Mouse (Mus musculus) heart, embryonic 14.5 days (tissue): ENCODE measurements around the gene Zdhhc17. TPM values are rescaled to one million over a fixed set of nuclear protein-coding genes. Genes with fewer than 3 reads are reported as not detected.
A peak's percentile ranks its signal among the peaks of the same experiment; 100 is the strongest.

Experiments used
- ATAC-seq: fragments of 200-750 bp; cut with Nextera tagmentation; 2 replicates; pipeline ENCODE4 v1.8.0; 2017; ENCODE audit warnings: low read depth, moderate TSS enrichment; ENCODE audit not compliant: insufficient number of reproducible peaks, insufficient read depth, low FRiP score
- H3K27ac ChIP-seq, 2 experiments: fragments of 200-500 bp in 1 of 2; fragments of 300-500 bp in 1 of 2; sonication (generic) in 1 of 2; replicated peaks in 1 of 2; 2 replicates each; pipeline ENCODE4 v1.5.1; 2012 to 2014; ENCODE audit warnings: low read depth in 2 of 2, low read length in 2 of 2, control low read depth in 1 of 2, mild to moderate bottlenecking in 1 of 2, mixed read lengths in 1 of 2; ENCODE audit not compliant: control insufficient read depth in 1 of 2, insufficient read depth in 1 of 2
- H3K27me3 ChIP-seq: fragments of 300-500 bp; sonication (generic); 2 replicates; pipeline ENCODE4 v1.6.1; 2014; ENCODE audit warnings: mild to moderate bottlenecking, low read length, control low read depth; ENCODE audit not compliant: control insufficient read depth, insufficient read depth
- H3K36me3 ChIP-seq: fragments of 300-500 bp; sonication (generic); 2 replicates; pipeline ENCODE4 v1.6.1; 2014; ENCODE audit warnings: mild to moderate bottlenecking, control low read depth, low read length, mixed read lengths; ENCODE audit not compliant: control insufficient read depth, insufficient read depth
- H3K4me1 ChIP-seq, 2 experiments: fragments of 200-500 bp in 1 of 2; fragments of 300-500 bp in 1 of 2; sonication (generic) in 1 of 2; 2 replicates each; pipeline ENCODE4 v1.6.1; 2012 to 2014; ENCODE audit warnings: low read length in 2 of 2, control low read depth in 1 of 2, mixed read lengths in 1 of 2; ENCODE audit not compliant: control insufficient read depth in 2 of 2, insufficient read depth in 2 of 2
- H3K4me2 ChIP-seq: fragments of 300-500 bp; sonication (generic); 2 replicates; pipeline ENCODE4 v1.6.1; 2014; ENCODE audit warnings: mild to moderate bottlenecking, low read length
- H3K4me3 ChIP-seq, 2 experiments: fragments of 200-500 bp in 1 of 2; fragments of 300-500 bp in 1 of 2; sonication (generic) in 1 of 2; 2 replicates each; pipeline ENCODE4 v1.5.1; 2012 to 2014; ENCODE audit warnings: low read length in 2 of 2, mild to moderate bottlenecking in 2 of 2, control low read depth in 1 of 2, low read depth in 1 of 2, moderate library complexity in 1 of 2; ENCODE audit not compliant: control insufficient read depth in 1 of 2, insufficient read depth in 1 of 2
- H3K9ac ChIP-seq: fragments of 300-500 bp; sonication (generic); 2 replicates; pipeline ENCODE4 v1.6.1; 2014; ENCODE audit warnings: mild to moderate bottlenecking, low read length
- H3K9me3 ChIP-seq: fragments of 300-500 bp; sonication (generic); 2 replicates; pipeline ENCODE4 v1.6.1; 2016; ENCODE audit warnings: low read length, control low read depth; ENCODE audit not compliant: control insufficient read depth
- WGBS: fragments of 180-500 bp; shearing (Covaris S2); extraction: QIAGEN DNeasy Blood & Tissue Kit; methylation state at CpG from one replicate; pipeline ENCODE4 v1.1.7; 2014; 5-methylcytosine and 5-hydroxymethylcytosine counted together
- polyA plus RNA-seq: library from polyadenylated mRNA; unstranded; fragments of >200 nt; fragmentation: Nextera tagmentation; extraction: Ambion mirVana; gene quantifications from 2 replicates; pipeline ENCODE4 v1.2.1, GENCODE M21; 2014

The Zdhhc17 gene
- polyA plus RNA-seq, 1 experiment from 2014 or later: 23.4 TPM

DNA sequence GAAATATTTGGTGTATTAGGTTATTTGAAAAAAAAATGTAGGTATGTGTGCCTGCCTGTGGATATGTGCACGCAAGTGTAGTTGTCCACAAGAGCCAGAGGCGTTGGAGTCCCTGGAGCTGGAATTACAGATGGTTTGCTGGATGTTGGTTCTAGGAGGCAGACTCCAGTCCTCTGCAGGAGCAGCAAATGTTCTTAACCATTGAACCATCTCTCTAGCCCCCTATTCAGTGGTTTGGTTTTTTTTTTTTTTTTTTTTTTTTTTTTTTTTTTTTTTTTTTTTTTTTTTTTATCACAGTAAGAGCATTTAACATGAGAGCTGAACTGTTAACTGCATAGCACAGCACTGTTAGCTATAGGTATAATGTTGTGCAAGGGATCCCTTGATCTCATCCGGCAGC lies 3.3 kb upstream of the Zdhhc17 start:
- H3K36me3 ChIP-seq: no peaks in the 10 kb centered on the region
- no peak for ATAC-seq
- no peak overlapping the region for H3K27ac ChIP-seq
- 0 out of 4 replicates have a peak, but pooled peaks cover 0 to 5% of the 10 kb centered on the region in 2 experiments for H3K4me1 ChIP-seq
- 95% methylated on average over 3 of the region's 3 CpGs for WGBS
- H3K9me3 ChIP-seq: no peaks in the 10 kb centered on the region; the same call in 1 of the 2 replicates
- no peak overlapping the region for H3K4me2 ChIP-seq
- no peak overlapping the region for H3K4me3 ChIP-seq
- H3K9ac ChIP-seq: no peak overlapping the region
- no peaks in the 10 kb centered on the region for H3K27me3 ChIP-seq

DNA sequence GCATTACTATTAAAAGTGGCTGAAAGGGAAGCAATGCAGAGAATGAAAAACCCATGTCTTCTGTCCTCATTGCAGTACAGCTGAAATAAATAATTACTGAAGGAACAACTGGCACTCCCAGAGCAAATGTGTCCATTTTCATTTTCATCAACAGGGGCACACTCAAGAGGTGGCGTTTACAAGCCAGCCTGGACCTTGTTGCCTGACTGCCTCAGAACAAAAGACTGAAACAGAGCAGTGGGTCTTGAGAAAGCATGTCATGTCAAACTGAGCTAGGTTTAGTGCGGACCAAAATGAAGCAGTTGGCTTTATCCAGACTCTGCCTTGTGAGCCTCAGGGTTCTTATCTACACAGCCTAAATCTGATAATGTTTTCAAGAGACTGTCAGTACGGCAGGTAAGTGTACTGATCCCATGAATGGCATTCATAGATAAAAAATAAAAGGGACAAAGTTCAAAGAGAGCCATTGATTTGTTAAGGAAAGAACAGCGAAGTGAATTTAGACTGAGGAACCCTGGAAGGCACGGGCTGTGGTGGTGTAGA lies 2.6 kb upstream of the Zdhhc17 start:
- peaks cover 0 to 11% of the 10 kb centered on the region in 2 experiments; a peak in 1 of 4 replicates for H3K4me1 ChIP-seq
- no peaks in the 10 kb centered on the region for H3K27me3 ChIP-seq
- no peaks in the 10 kb centered on the region; the same call in 1 of the 2 replicates for H3K9me3 ChIP-seq
- no peak overlapping the region for H3K9ac ChIP-seq
- no peaks in the 10 kb centered on the region for H3K36me3 ChIP-seq
- H3K4me3 ChIP-seq: no peak overlapping the region
- no peak overlapping the region for H3K27ac ChIP-seq
- no peak for ATAC-seq
- H3K4me2 ChIP-seq: no peak overlapping the region
- 63% methylated on average over 5 of the region's 5 CpGs for WGBS

DNA sequence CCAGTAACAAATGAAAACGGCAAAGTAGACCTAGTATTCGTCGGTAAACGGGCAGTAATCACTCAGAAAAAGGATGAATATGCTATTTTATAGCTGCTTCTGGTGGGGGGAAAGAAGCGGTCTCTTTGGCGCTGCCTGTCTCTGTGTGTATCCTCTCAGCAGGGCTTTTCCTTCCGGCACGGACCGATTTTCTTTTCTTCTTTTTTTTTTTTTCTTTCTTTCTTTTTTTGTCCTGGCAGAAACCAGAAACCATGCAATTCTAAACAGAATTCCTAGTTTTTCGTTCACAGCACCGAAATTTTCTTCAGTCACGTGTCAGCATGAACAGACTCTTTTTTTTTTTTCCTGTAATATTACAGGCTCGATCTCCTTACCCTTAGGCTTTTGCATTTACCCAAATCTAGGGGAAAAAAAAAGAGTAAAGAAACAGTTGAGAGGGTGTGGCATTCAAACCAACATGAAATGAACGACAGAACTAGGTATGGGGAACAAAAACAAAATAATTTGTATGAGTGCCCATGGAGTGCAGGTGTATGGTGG lies 1.4 kb upstream of the Zdhhc17 start:
- Histone ChIP-seq H3K4me1 (peaks cover 0 to 17% of the 10 kb centered on the region in 2 experiments; a peak in 2 of 4 replicates), H3K9me3 (no peaks in the 10 kb centered on the region), H3K4me2 (peak overlapping the region; percentile 97), H3K4me3 (peak overlapping the region; percentile 76 to 96), H3K27ac (peak overlapping the region; percentile 19 to 99; a peak in 1 of 4 replicates), H3K27me3 (no peaks in the 10 kb centered on the region), H3K9ac (peak overlapping the region; percentile 99), H3K36me3 (no peaks in the 10 kb centered on the region)
- WGBS: 9% methylated on average over 14 of the region's 14 CpGs
- ATAC-seq: no peak

DNA sequence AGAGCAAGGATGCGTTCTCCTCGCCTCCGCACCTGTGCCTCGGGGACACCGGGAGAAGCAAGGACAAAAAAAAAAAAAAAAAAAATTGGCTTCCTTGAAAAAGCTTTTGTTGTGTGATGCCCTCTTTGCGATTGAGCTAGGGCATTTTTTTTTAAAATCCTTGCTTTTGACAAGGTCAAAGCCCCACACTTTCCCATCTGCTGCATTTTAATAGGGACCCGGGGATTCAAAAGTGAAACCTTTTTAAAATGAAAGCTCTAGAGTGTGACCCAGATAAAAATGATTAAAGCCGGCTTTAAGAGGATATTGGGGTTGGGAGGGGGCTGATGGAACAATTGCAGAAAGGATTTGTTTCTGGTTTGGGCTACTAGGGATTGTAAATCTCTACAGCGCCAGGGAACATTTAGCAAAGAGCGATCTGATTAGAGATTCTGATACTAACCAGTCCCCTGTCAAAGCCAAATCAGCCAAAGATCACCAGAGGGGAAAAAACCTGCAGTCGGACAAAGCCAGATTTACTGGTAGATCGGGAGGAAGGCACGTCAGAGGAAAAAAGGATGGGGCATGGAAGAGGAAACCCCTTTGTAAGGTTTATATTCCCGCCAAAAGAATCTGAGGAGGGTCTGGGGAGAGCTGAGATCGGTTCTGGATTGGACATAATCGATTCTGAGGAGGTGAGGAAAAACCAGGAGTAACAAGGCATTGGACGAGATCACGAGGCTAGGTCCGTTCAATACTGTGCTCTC lies 713 bp upstream of the Zdhhc17 start:
- no peaks in the 10 kb centered on the region for H3K9me3 ChIP-seq
- no peaks in the 10 kb centered on the region for H3K36me3 ChIP-seq
- no peak for ATAC-seq
- peak overlapping the region; percentile 93 to 99 for H3K27ac ChIP-seq
- WGBS: 0% methylated on average over 19 of the region's 19 CpGs
- H3K9ac ChIP-seq: peak overlapping the region; percentile 99
- H3K4me1 ChIP-seq: peaks cover 2 to 24% of the 10 kb centered on the region in 2 experiments
- H3K27me3 ChIP-seq: no peaks in the 10 kb centered on the region
- H3K4me2 ChIP-seq: peak overlapping the region; percentile 97
- peak overlapping the region; percentile 76 to 96 for H3K4me3 ChIP-seq

DNA sequence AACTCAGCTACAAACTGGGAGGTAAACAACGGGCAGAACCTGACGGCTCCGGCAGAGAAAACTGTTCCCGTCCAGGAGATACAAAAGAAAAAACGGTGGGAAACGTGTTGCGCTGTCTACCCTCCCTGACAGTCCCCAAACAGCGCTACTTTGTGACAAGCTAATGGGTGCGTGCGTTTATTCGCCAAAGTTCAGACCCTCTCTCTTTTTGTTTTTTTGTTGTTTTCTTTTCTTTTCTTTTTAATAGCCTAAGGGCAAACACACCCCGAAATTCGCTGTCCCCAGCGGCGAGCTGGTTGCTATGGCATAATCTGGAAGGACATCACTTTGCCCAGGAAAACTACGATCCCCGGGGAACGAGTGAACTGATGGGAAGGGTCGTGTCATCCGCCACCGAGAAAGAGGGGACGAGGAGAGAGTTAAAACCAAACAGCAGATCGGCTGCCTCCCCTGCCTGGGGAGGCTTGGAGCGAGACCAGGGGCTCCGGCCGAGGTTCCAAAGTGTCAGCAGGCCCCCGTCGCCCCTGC lies 763 bp downstream of the Zdhhc17 start:
- no peak for ATAC-seq
- Histone ChIP-seq H3K27ac (peak overlapping the region; percentile 93 to 99), H3K4me2 (peak overlapping the region; percentile 97), H3K9me3 (no peaks in the 10 kb centered on the region), H3K27me3 (no peaks in the 10 kb centered on the region), H3K4me3 (peak overlapping the region; percentile 76 to 96), H3K36me3 (no peaks in the 10 kb centered on the region), H3K9ac (peak overlapping the region; percentile 99), H3K4me1 (peaks cover 5 to 29% of the 10 kb centered on the region in 2 experiments)
- under 1% methylated on average over 27 of the region's 28 CpGs for WGBS

DNA sequence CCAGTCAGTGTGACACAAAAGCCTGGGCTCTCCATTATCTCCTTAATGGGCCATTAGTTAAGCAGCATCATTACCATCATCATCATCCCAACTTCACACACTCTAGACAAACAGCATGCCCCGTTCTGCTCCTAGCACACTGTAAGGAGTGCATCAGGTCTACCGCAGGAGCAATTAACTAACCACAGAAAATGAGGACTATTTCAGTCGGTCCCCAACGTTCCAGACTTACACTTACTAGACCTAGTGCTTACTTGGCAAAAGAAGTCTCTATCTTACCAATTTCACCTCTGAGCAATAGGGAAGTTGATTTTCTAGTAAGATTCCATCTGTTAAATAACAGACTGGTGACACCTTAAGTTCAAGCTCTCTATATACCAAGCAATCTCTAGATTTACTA lies 2.3 kb downstream of the Zdhhc17 start:
- Histone ChIP-seq H3K27ac (no peak overlapping the region), H3K27me3 (no peaks in the 10 kb centered on the region), H3K4me1 (peaks cover 5 to 29% of the 10 kb centered on the region in 2 experiments), H3K4me3 (no peak overlapping the region), H3K9me3 (no peaks in the 10 kb centered on the region), H3K9ac (no peak overlapping the region), H3K36me3 (no peaks in the 10 kb centered on the region), H3K4me2 (no peak overlapping the region)
- WGBS: 79% methylated on average over 4 of the region's 4 CpGs
- no peak for ATAC-seq

DNA sequence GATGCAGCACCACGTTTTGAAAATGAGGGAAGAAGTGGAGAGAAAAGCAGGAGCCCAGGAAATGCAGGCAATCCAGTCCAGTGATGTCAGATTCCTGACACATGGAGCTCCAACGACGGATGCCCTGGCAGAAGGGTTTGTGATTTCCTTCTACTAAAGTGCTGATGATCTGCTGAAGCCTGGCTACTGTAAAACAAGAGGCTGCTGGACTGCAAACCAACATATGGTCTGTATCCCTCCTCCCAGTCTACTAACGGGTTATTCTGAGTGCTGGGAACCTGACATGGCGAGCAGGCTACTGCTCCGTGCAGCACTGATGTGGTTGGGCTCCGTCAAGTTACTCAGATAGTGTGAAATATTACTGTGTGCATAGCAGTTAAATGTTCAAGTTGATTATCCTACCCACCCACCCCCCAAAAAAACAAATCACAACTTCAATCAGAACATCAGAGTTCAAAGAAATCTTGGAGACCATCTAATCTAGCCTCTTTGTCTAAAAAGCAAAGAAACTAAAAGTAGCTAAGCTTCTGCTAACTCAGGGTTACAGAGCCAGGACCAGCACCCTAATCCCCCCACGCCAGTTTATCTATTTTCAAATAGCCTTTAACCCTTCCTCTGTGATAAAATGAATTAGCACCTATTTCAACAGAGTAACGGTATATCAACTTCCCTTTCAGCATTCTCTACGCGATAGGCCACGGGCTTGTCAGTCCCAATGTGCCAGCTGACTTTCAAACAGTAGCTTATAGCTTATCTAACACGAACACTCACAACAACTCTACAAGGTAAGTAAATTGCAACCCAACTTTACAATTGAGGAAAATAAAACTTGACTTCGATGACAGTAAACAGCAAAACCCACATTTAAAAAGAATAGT lies 4.1 kb downstream of the Zdhhc17 start:
- Histone ChIP-seq H3K27ac (peak overlapping the region in 1 of 2 experiments; percentile 20; a peak in 1 of 4 replicates), H3K9me3 (no peaks in the 10 kb centered on the region), H3K36me3 (no peaks in the 10 kb centered on the region), H3K4me3 (no peak overlapping the region), H3K4me1 (peaks cover 5 to 28% of the 10 kb centered on the region in 2 experiments), H3K9ac (0 out of 2 replicates have a peak overlapping the region, but pooled peaks have one; percentile 0), H3K27me3 (no peaks in the 10 kb centered on the region), H3K4me2 (peak overlapping the region; percentile 47)
- 23% methylated on average over 14 of the region's 14 CpGs for WGBS
- ATAC-seq: no peak
